Mouse (Mus musculus): ENCODE data around the gene Scnm1.

DNA sequence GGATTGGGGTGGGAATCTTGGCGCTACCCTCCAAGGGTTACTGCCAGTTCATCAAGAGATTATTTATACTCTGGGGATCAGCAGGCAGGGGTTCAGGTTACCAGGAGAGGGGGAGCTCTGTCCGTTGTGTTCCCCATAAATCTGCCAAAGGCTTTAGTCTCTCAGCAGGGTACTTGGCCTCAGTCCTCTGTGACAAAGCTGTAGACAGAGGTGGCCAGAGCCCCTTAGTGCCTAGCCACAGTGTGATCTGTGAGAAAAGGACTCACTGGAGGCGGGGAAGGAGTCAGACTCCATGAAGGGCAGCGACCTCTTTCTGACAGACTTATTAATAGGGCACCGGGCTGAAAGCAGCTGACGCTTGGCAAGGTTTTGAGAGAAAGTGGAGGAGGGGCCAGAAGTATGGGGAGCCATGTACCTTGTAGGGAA, 4.6 kb downstream of the Scnm1 start:
- TF ChIP-seq TBP (conservative IDR thresholded peaks at IDR 0.05; ENCODE audit: low read depth, low read length), result no peak
- no peak for TF ChIP-seq ZC3H11A (IDR thresholded peaks at IDR 0.05; ENCODE audit: low read depth, low read length)
- no peak for TF ChIP-seq KAT2A (IDR thresholded peaks at IDR 0.05; ENCODE audit: insufficient replicate concordance, low read length)
- no peak for TF ChIP-seq CTCF (conservative IDR thresholded peaks at IDR 0.05 in 1 of 2, IDR thresholded peaks at IDR 0.05 in 1 of 2; ENCODE audit: low read depth in 2 of 2, low read length in 2 of 2)
- TF ChIP-seq POLR2A (IDR thresholded peaks at IDR 0.05; ENCODE audit: low read depth, low read length), result no peak
- no peak for TF ChIP-seq MAX (IDR thresholded peaks at IDR 0.05; ENCODE audit: low read length)

Measured in CH12.LX (cell line).